Mouse (Mus musculus): ENCODE measurements around the gene Rela. TPM values are rescaled to one million over a fixed set of nuclear protein-coding genes. Genes with fewer than 3 reads are reported as not detected.

The Rela gene
- polyA plus RNA-seq, 1 experiment = 112 TPM

- Histone ChIP-seq H3K27ac (ENCODE audit: control insufficient read depth, insufficient read depth, low read length) (peak within 1 kb of the TSS; percentile 86), H3K4me3 (ENCODE audit: control insufficient read depth, insufficient read depth, low read length) (peak within 1 kb of the TSS; percentile 75), H3K36me3 (ENCODE audit: control insufficient read depth, insufficient read depth, low read length) (peaks cover 15% of the 10 kb centered on the region), H3K4me1 (replicated peaks; ENCODE audit: control insufficient read depth, insufficient read depth, low read length) (peaks cover 33% of the 10 kb centered on the region), H3K27me3 (ENCODE audit: control insufficient read depth, insufficient read depth, low read length) (no peaks in the 10 kb centered on the region)
- peak; percentile 92 for TF ChIP-seq POLR2A (IDR thresholded peaks at IDR 0.05; ENCODE audit: control insufficient read depth, extremely low read depth, insufficient read depth, low read length, poor library complexity)
- TF ChIP-seq CTCF (IDR thresholded peaks at IDR 0.05; ENCODE audit: borderline replicate concordance, control insufficient read depth, extremely low read depth, insufficient read depth, low read length, poor library complexity) = peak; percentile 57; the same call in 1 of the 2 replicates
- peak; percentile 98 for DNase-seq
- WGBS = 2% methylated on average over 32 of the region's 32 CpGs
Observed at GRCm38 (mm10) chr19:5662981-5663913, 26.0 kb downstream of the Rela start, which contains the start of gene Sipa1. TSS of gene Sipa1 (minus strand) at chr19:5663707.

GRCm38 (mm10) chr19:5664669-5665257, 27.5 kb downstream of the Rela start:
- 97% methylated on average over 10 of the region's 10 CpGs for WGBS
- Histone ChIP-seq H3K27me3 (ENCODE audit: control insufficient read depth, insufficient read depth, low read length) (no peaks in the 10 kb centered on the region), H3K27ac (ENCODE audit: control insufficient read depth, insufficient read depth, low read length) (no peak overlapping the region), H3K4me3 (ENCODE audit: control insufficient read depth, insufficient read depth, low read length) (no peak overlapping the region), H3K4me1 (replicated peaks; ENCODE audit: control insufficient read depth, insufficient read depth, low read length) (peaks cover 33% of the 10 kb centered on the region), H3K36me3 (ENCODE audit: control insufficient read depth, insufficient read depth, low read length) (peaks cover 12% of the 10 kb centered on the region)
- no peak for DNase-seq
- no peak for TF ChIP-seq CTCF (IDR thresholded peaks at IDR 0.05; ENCODE audit: borderline replicate concordance, control insufficient read depth, extremely low read depth, insufficient read depth, low read length, poor library complexity)

- Histone ChIP-seq H3K36me3 (ENCODE audit: control insufficient read depth, insufficient read depth, low read length) (peaks cover 12% of the 10 kb centered on the region), H3K27me3 (ENCODE audit: control insufficient read depth, insufficient read depth, low read length) (no peaks in the 10 kb centered on the region), H3K27ac (ENCODE audit: control insufficient read depth, insufficient read depth, low read length) (no peak overlapping the region), H3K4me3 (ENCODE audit: control insufficient read depth, insufficient read depth, low read length) (no peak overlapping the region), H3K4me1 (replicated peaks; ENCODE audit: control insufficient read depth, insufficient read depth, low read length) (peaks cover 30% of the 10 kb centered on the region)
- WGBS = 93% methylated on average over 15 of the region's 15 CpGs
- DNase-seq = no peak
- TF ChIP-seq POLR2A (IDR thresholded peaks at IDR 0.05; ENCODE audit: control insufficient read depth, extremely low read depth, insufficient read depth, low read length, poor library complexity) = no peak
- TF ChIP-seq CTCF (IDR thresholded peaks at IDR 0.05; ENCODE audit: borderline replicate concordance, control insufficient read depth, extremely low read depth, insufficient read depth, low read length, poor library complexity) = no peak
Observed at GRCm38 (mm10) chr19:5665465-5665864, 28.2 kb downstream of the Rela start.

- H3K36me3 ChIP-seq (ENCODE audit: control insufficient read depth, insufficient read depth, low read length) = peaks cover 16% of the 10 kb centered on the region
Observed at GRCm38 (mm10) chr19:5666386-5666785, 29.1 kb downstream of the Rela start.

GRCm38 (mm10) chr19:5668372-5668771, 31.1 kb downstream of the Rela start:
- H3K27ac ChIP-seq (ENCODE audit: control insufficient read depth, insufficient read depth, low read length) = no peak overlapping the region
- DNase-seq = no peak
- WGBS = over 99% methylated on average over 4 of the region's 4 CpGs
- peaks cover 3% of the 10 kb centered on the region; the same call in 1 of the 2 replicates for H3K4me1 ChIP-seq (replicated peaks; ENCODE audit: control insufficient read depth, insufficient read depth, low read length)
- H3K4me3 ChIP-seq (ENCODE audit: control insufficient read depth, insufficient read depth, low read length) = no peak overlapping the region
- no peak for TF ChIP-seq CTCF (IDR thresholded peaks at IDR 0.05; ENCODE audit: borderline replicate concordance, control insufficient read depth, extremely low read depth, insufficient read depth, low read length, poor library complexity)
- peaks cover 29% of the 10 kb centered on the region for H3K36me3 ChIP-seq (ENCODE audit: control insufficient read depth, insufficient read depth, low read length)
- H3K27me3 ChIP-seq (ENCODE audit: control insufficient read depth, insufficient read depth, low read length) = no peaks in the 10 kb centered on the region

More at GRCm38 (mm10) chr19:5666386-5666785, 29.1 kb downstream of the Rela start:
- 95% methylated on average over 18 of the region's 18 CpGs for WGBS
- peaks cover 21% of the 10 kb centered on the region for H3K4me1 ChIP-seq (replicated peaks; ENCODE audit: control insufficient read depth, insufficient read depth, low read length)
- DNase-seq = no peak
- no peak overlapping the region for H3K4me3 ChIP-seq (ENCODE audit: control insufficient read depth, insufficient read depth, low read length)
- no peak overlapping the region for H3K27ac ChIP-seq (ENCODE audit: control insufficient read depth, insufficient read depth, low read length)
- H3K27me3 ChIP-seq (ENCODE audit: control insufficient read depth, insufficient read depth, low read length) = no peaks in the 10 kb centered on the region
- TF ChIP-seq POLR2A (IDR thresholded peaks at IDR 0.05; ENCODE audit: control insufficient read depth, extremely low read depth, insufficient read depth, low read length, poor library complexity) = no peak
- no peak for TF ChIP-seq CTCF (IDR thresholded peaks at IDR 0.05; ENCODE audit: borderline replicate concordance, control insufficient read depth, extremely low read depth, insufficient read depth, low read length, poor library complexity)

- TF ChIP-seq CTCF (IDR thresholded peaks at IDR 0.05; ENCODE audit: borderline replicate concordance, control insufficient read depth, extremely low read depth, insufficient read depth, low read length, poor library complexity) (no peak), POLR2A (IDR thresholded peaks at IDR 0.05; ENCODE audit: control insufficient read depth, extremely low read depth, insufficient read depth, low read length, poor library complexity) (no peak)
- H3K36me3 ChIP-seq (ENCODE audit: control insufficient read depth, insufficient read depth, low read length) = peaks cover 68% of the 10 kb centered on the region
- H3K4me1 ChIP-seq (replicated peaks; ENCODE audit: control insufficient read depth, insufficient read depth, low read length) = no peaks in the 10 kb centered on the region
- H3K27ac ChIP-seq (ENCODE audit: control insufficient read depth, insufficient read depth, low read length) = no peak overlapping the region
- no peak overlapping the region for H3K4me3 ChIP-seq (ENCODE audit: control insufficient read depth, insufficient read depth, low read length)
- 94% methylated on average over 4 of the region's 4 CpGs for WGBS
- no peaks in the 10 kb centered on the region for H3K27me3 ChIP-seq (ENCODE audit: control insufficient read depth, insufficient read depth, low read length)
- DNase-seq = no peak
Observed at GRCm38 (mm10) chr19:5680432-5680831, 43.1 kb downstream of the Rela start.
